Mouse (Mus musculus): ENCODE measurements around the gene Ubap1.

GRCm38 (mm10) chr4:41398353-41398752, 49.6 kb downstream of the Ubap1 start:
- TF ChIP-seq GATA1 (IDR thresholded peaks at IDR 0.05; ENCODE audit: borderline replicate concordance, low read length) = no peak
- TF ChIP-seq FLI1 (IDR thresholded peaks at IDR 0.05; ENCODE audit: low read length) = no peak
